Mouse (Mus musculus): ENCODE results near the gene Cbx7. TPM values are rescaled to one million over a fixed set of nuclear protein-coding genes. Genes with fewer than 3 reads are reported as not detected.
A peak's percentile ranks its signal among the peaks of the same experiment; 100 is the strongest.

The Cbx7 gene
- polyA plus RNA-seq (2014; fragmentation: Nextera tagmentation; extraction: Ambion mirVana), result 0.72 and 1.1 TPM in 2 replicates

GRCm38 (mm10) chr15:79970940-79971339 lies at the start of gene Cbx7:
Gene Cbx7 (minus strand): TSS chr15:79971119.
- ATAC-seq (replicated peaks; ENCODE audit: insufficient number of reproducible peaks, low FRiP score, low TSS enrichment), result no peak
- no peak within 1 kb of the TSS for H3K27ac ChIP-seq (ENCODE audit: low read depth, low read length)
- no peak within 1 kb of the TSS for H3K4me2 ChIP-seq
- no peaks in the 10 kb centered on the region for H3K4me1 ChIP-seq (ENCODE audit: control insufficient read depth, insufficient read depth, low read length)
- H3K9me3 ChIP-seq (replicated peaks; ENCODE audit: control insufficient read depth, low read length), result no peaks in the 10 kb centered on the region
- H3K9ac ChIP-seq (ENCODE audit: low read depth, low read length), result no peak within 1 kb of the TSS
- H3K27me3 ChIP-seq (ENCODE audit: control insufficient read depth, insufficient read depth, low read length), result no peaks in the 10 kb centered on the region
- WGBS (ENCODE audit: insufficient replicate concordance), result 83% methylated on average over 11 of the region's 11 CpGs
- no peak within 1 kb of the TSS for H3K4me3 ChIP-seq (ENCODE audit: low read depth, low read length)
- H3K36me3 ChIP-seq (ENCODE audit: control insufficient read depth, insufficient read depth, low read length), result no peaks in the 10 kb centered on the region

GRCm38 (mm10) chr15:80020516-80020915 lies 49.6 kb upstream of the Cbx7 start:
- Histone ChIP-seq H3K27me3 (ENCODE audit: control insufficient read depth, insufficient read depth, low read length) (peaks cover 10% of the 10 kb centered on the region), H3K4me2 (no peak overlapping the region), H3K36me3 (ENCODE audit: control insufficient read depth, insufficient read depth, low read length) (no peaks in the 10 kb centered on the region), H3K9ac (ENCODE audit: low read depth, low read length) (no peak overlapping the region), H3K4me3 (ENCODE audit: low read depth, low read length) (no peak overlapping the region), H3K4me1 (ENCODE audit: control insufficient read depth, insufficient read depth, low read length) (peaks cover 20% of the 10 kb centered on the region), H3K9me3 (replicated peaks; ENCODE audit: control insufficient read depth, low read length) (no peaks in the 10 kb centered on the region), H3K27ac (ENCODE audit: low read depth, low read length) (no peak overlapping the region)
- WGBS (ENCODE audit: insufficient replicate concordance), result 74% methylated on average over 4 of the region's 4 CpGs
- ATAC-seq (replicated peaks; ENCODE audit: insufficient number of reproducible peaks, low FRiP score, low TSS enrichment), result no peak

- Histone ChIP-seq H3K9me3 (replicated peaks; ENCODE audit: control insufficient read depth, low read length) (no peaks in the 10 kb centered on the region), H3K27ac (ENCODE audit: low read depth, low read length) (no peak overlapping the region), H3K4me2 (no peak overlapping the region), H3K27me3 (ENCODE audit: control insufficient read depth, insufficient read depth, low read length) (peaks cover 17% of the 10 kb centered on the region), H3K4me3 (ENCODE audit: low read depth, low read length) (no peak overlapping the region), H3K4me1 (ENCODE audit: control insufficient read depth, insufficient read depth, low read length) (peaks cover 16% of the 10 kb centered on the region), H3K9ac (ENCODE audit: low read depth, low read length) (no peak overlapping the region), H3K36me3 (ENCODE audit: control insufficient read depth, insufficient read depth, low read length) (no peaks in the 10 kb centered on the region)
- ATAC-seq (replicated peaks; ENCODE audit: insufficient number of reproducible peaks, low FRiP score, low TSS enrichment), result no peak
- 52% methylated on average over 4 of the region's 4 CpGs for WGBS (ENCODE audit: insufficient replicate concordance)
Measured at GRCm38 (mm10) chr15:80019625-80020024, 48.7 kb upstream of the Cbx7 start.

- Histone ChIP-seq H3K36me3 (ENCODE audit: control insufficient read depth, insufficient read depth, low read length) (no peaks in the 10 kb centered on the region), H3K4me1 (ENCODE audit: control insufficient read depth, insufficient read depth, low read length) (peaks cover 15% of the 10 kb centered on the region), H3K9ac (ENCODE audit: low read depth, low read length) (no peak overlapping the region), H3K4me3 (ENCODE audit: low read depth, low read length) (no peak overlapping the region), H3K27me3 (ENCODE audit: control insufficient read depth, insufficient read depth, low read length) (peaks cover 21% of the 10 kb centered on the region), H3K4me2 (no peak overlapping the region), H3K27ac (ENCODE audit: low read depth, low read length) (no peak overlapping the region), H3K9me3 (replicated peaks; ENCODE audit: control insufficient read depth, low read length) (no peaks in the 10 kb centered on the region)
- 77% methylated on average over 7 of the region's 7 CpGs for WGBS (ENCODE audit: insufficient replicate concordance)
- no peak for ATAC-seq (replicated peaks; ENCODE audit: insufficient number of reproducible peaks, low FRiP score, low TSS enrichment)
Measured at GRCm38 (mm10) chr15:80019220-80019619, 48.3 kb upstream of the Cbx7 start.

GRCm38 (mm10) chr15:80016563-80017301 lies 45.8 kb upstream of the Cbx7 start:
- no peak overlapping the region for H3K4me3 ChIP-seq (ENCODE audit: low read depth, low read length)
- no peak overlapping the region for H3K9ac ChIP-seq (ENCODE audit: low read depth, low read length)
- 66% methylated on average over 9 of the region's 9 CpGs for WGBS (ENCODE audit: insufficient replicate concordance)
- ATAC-seq (replicated peaks; ENCODE audit: insufficient number of reproducible peaks, low FRiP score, low TSS enrichment), result no peak
- H3K27me3 ChIP-seq (ENCODE audit: control insufficient read depth, insufficient read depth, low read length), result peaks cover 46% of the 10 kb centered on the region
- no peaks in the 10 kb centered on the region for H3K36me3 ChIP-seq (ENCODE audit: control insufficient read depth, insufficient read depth, low read length)
- H3K4me2 ChIP-seq, result no peak overlapping the region
- H3K27ac ChIP-seq (ENCODE audit: low read depth, low read length), result no peak overlapping the region
- H3K9me3 ChIP-seq (replicated peaks; ENCODE audit: control insufficient read depth, low read length), result no peaks in the 10 kb centered on the region
- peaks cover 32% of the 10 kb centered on the region for H3K4me1 ChIP-seq (ENCODE audit: control insufficient read depth, insufficient read depth, low read length)

GRCm38 (mm10) chr15:80015211-80015952 lies 44.5 kb upstream of the Cbx7 start:
- no peaks in the 10 kb centered on the region for H3K9me3 ChIP-seq (replicated peaks; ENCODE audit: control insufficient read depth, low read length)
- peak overlapping the region; percentile 98 for H3K4me2 ChIP-seq
- peak overlapping the region; percentile 67; the same call in 1 of the 2 replicates for H3K4me3 ChIP-seq (ENCODE audit: low read depth, low read length)
- H3K4me1 ChIP-seq (ENCODE audit: control insufficient read depth, insufficient read depth, low read length), result peaks cover 38% of the 10 kb centered on the region
- no peaks in the 10 kb centered on the region for H3K36me3 ChIP-seq (ENCODE audit: control insufficient read depth, insufficient read depth, low read length)
- peaks cover 59% of the 10 kb centered on the region for H3K27me3 ChIP-seq (ENCODE audit: control insufficient read depth, insufficient read depth, low read length)
- no peak overlapping the region for H3K27ac ChIP-seq (ENCODE audit: low read depth, low read length)
- 60% methylated on average over 7 of the region's 7 CpGs for WGBS (ENCODE audit: insufficient replicate concordance)
- no peak for ATAC-seq (replicated peaks; ENCODE audit: insufficient number of reproducible peaks, low FRiP score, low TSS enrichment)
- H3K9ac ChIP-seq (ENCODE audit: low read depth, low read length), result no peak overlapping the region; the same call in 1 of the 2 replicates

GRCm38 (mm10) chr15:80014321-80015210 lies 43.6 kb upstream of the Cbx7 start, which contains the start of gene Pdgfb:
Gene Pdgfb (minus strand): TSS chr15:80014977.
- Histone ChIP-seq H3K9ac (ENCODE audit: low read depth, low read length) (peak within 1 kb of the TSS; percentile 74), H3K4me2 (peak within 1 kb of the TSS; percentile 98), H3K27ac (ENCODE audit: low read depth, low read length) (no peak within 1 kb of the TSS), H3K27me3 (ENCODE audit: control insufficient read depth, insufficient read depth, low read length) (peaks cover 63% of the 10 kb centered on the region), H3K4me1 (ENCODE audit: control insufficient read depth, insufficient read depth, low read length) (peaks cover 38% of the 10 kb centered on the region), H3K4me3 (ENCODE audit: low read depth, low read length) (peak within 1 kb of the TSS; percentile 67), H3K36me3 (ENCODE audit: control insufficient read depth, insufficient read depth, low read length) (no peaks in the 10 kb centered on the region), H3K9me3 (replicated peaks; ENCODE audit: control insufficient read depth, low read length) (no peaks in the 10 kb centered on the region)
- no peak for ATAC-seq (replicated peaks; ENCODE audit: insufficient number of reproducible peaks, low FRiP score, low TSS enrichment)
- WGBS (ENCODE audit: insufficient replicate concordance), result under 1% methylated on average over 59 of the region's 60 CpGs

GRCm38 (mm10) chr15:80014031-80014320 lies 43.1 kb upstream of the Cbx7 start:
- Histone ChIP-seq H3K27ac (ENCODE audit: low read depth, low read length) (no peak overlapping the region), H3K9ac (ENCODE audit: low read depth, low read length) (peak overlapping the region; percentile 74), H3K4me2 (peak overlapping the region; percentile 98), H3K36me3 (ENCODE audit: control insufficient read depth, insufficient read depth, low read length) (no peaks in the 10 kb centered on the region), H3K4me1 (ENCODE audit: control insufficient read depth, insufficient read depth, low read length) (peaks cover 38% of the 10 kb centered on the region), H3K4me3 (ENCODE audit: low read depth, low read length) (peak overlapping the region; percentile 67), H3K27me3 (ENCODE audit: control insufficient read depth, insufficient read depth, low read length) (peaks cover 63% of the 10 kb centered on the region), H3K9me3 (replicated peaks; ENCODE audit: control insufficient read depth, low read length) (no peaks in the 10 kb centered on the region)
- ATAC-seq (replicated peaks; ENCODE audit: insufficient number of reproducible peaks, low FRiP score, low TSS enrichment), result no peak
- under 1% methylated on average over 37 of the region's 37 CpGs for WGBS (ENCODE audit: insufficient replicate concordance)
